Mouse (Mus musculus): ENCODE results near the gene Podxl2. TPM values are rescaled to one million over a fixed set of nuclear protein-coding genes. Genes with fewer than 3 reads are reported as not detected.

Gene Podxl2
- polyA plus RNA-seq, 1 experiment from 2014 or later: 10.7 TPM

GRCm38 (mm10) chr6:88800735-88801134 is 74.1 kb downstream of the Podxl2 start:
- Histone ChIP-seq H3K27ac (ENCODE audit: low read depth, low read length) (no peak overlapping the region), H3K4me3 (ENCODE audit: low read depth, low read length) (no peak overlapping the region), H3K9me3 (ENCODE audit: control insufficient read depth, low read length) (no peaks in the 10 kb centered on the region), H3K4me1 (replicated peaks; ENCODE audit: control insufficient read depth, insufficient read depth, low read length) (peaks cover 26% of the 10 kb centered on the region), H3K4me2 (no peak overlapping the region), H3K36me3 (ENCODE audit: control insufficient read depth, insufficient read depth, low read length) (no peaks in the 10 kb centered on the region), H3K9ac (ENCODE audit: low read depth, low read length) (no peak overlapping the region), H3K27me3 (replicated peaks; ENCODE audit: control insufficient read depth, insufficient read depth, low read length) (no peaks in the 10 kb centered on the region)
- WGBS: 34% methylated on average over 3 of the region's 3 CpGs
- DNase-seq (ENCODE audit: low spot score) (no peak), ATAC-seq (replicated peaks; ENCODE audit: low FRiP score) (no peak)

DNA sequence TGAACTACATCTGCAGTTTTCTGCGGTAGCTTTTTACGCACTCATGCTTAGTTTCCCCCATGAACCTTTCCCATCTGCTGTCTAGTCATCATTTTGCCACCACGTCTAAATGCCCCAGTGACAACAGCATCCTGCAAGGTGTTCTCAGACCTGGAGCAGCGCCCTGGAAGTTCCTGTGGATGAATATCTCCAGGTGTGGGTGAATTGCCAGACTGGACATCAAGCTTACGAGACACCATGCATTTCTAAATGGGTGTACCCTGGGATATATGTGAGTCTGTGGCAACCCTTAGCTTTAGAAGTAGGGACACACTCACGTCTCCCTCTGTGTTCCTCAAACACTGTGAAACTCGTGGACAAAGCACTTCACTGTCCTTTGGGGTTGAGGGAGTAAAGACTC is 74.7 kb downstream of the Podxl2 start:
- Histone ChIP-seq H3K4me2 (no peak overlapping the region), H3K9ac (ENCODE audit: low read depth, low read length) (no peak overlapping the region), H3K4me1 (replicated peaks; ENCODE audit: control insufficient read depth, insufficient read depth, low read length) (peaks cover 26% of the 10 kb centered on the region), H3K4me3 (ENCODE audit: low read depth, low read length) (no peak overlapping the region), H3K27ac (ENCODE audit: low read depth, low read length) (no peak overlapping the region), H3K36me3 (ENCODE audit: control insufficient read depth, insufficient read depth, low read length) (no peaks in the 10 kb centered on the region), H3K9me3 (ENCODE audit: control insufficient read depth, low read length) (no peaks in the 10 kb centered on the region), H3K27me3 (replicated peaks; ENCODE audit: control insufficient read depth, insufficient read depth, low read length) (no peaks in the 10 kb centered on the region)
- WGBS: 72% methylated on average over 7 of the region's 7 CpGs
- ATAC-seq (replicated peaks; ENCODE audit: low FRiP score) (no peak), DNase-seq (ENCODE audit: low spot score) (no peak)

GRCm38 (mm10) chr6:88794561-88794971 is 80.3 kb downstream of the Podxl2 start:
- Histone ChIP-seq H3K36me3 (ENCODE audit: control insufficient read depth, insufficient read depth, low read length) (no peaks in the 10 kb centered on the region), H3K27me3 (replicated peaks; ENCODE audit: control insufficient read depth, insufficient read depth, low read length) (no peaks in the 10 kb centered on the region; the same call in 1 of the 2 replicates), H3K9me3 (ENCODE audit: control insufficient read depth, low read length) (no peaks in the 10 kb centered on the region), H3K9ac (ENCODE audit: low read depth, low read length) (no peak overlapping the region), H3K4me1 (replicated peaks; ENCODE audit: control insufficient read depth, insufficient read depth, low read length) (peaks cover 5% of the 10 kb centered on the region), H3K27ac (ENCODE audit: low read depth, low read length) (no peak overlapping the region), H3K4me3 (ENCODE audit: low read depth, low read length) (no peak overlapping the region), H3K4me2 (no peak overlapping the region)
- DNase-seq (ENCODE audit: low spot score) (no peak), ATAC-seq (replicated peaks; ENCODE audit: low FRiP score) (no peak)
- 76% methylated on average over 14 of the region's 14 CpGs for WGBS

DNA sequence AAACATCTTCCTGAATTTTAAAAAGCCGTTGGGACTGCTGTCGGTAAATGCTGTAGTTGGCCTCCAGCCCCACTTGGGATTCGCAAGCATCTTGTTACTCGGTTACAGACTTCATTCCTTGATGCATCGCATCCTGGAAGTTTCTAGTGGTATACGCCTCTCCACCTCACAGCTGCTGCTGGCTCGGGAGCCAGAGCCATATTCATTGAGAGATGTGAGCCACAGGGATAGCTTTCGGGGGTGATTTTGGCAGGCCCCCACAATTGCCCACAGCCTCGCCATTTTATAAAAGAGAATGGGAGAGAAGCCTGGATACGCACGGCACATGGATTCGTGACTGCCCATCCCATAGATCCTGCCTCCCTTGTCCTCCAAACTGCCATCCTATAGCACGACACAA is 81.0 kb downstream of the Podxl2 start:
- H3K9ac ChIP-seq (ENCODE audit: low read depth, low read length): no peak overlapping the region
- no peak for DNase-seq (ENCODE audit: low spot score)
- 86% methylated on average over 13 of the region's 13 CpGs for WGBS
- ATAC-seq (replicated peaks; ENCODE audit: low FRiP score): no peak
- H3K9me3 ChIP-seq (ENCODE audit: control insufficient read depth, low read length): no peaks in the 10 kb centered on the region
- no peak overlapping the region for H3K4me2 ChIP-seq
- peaks cover 5% of the 10 kb centered on the region for H3K4me1 ChIP-seq (replicated peaks; ENCODE audit: control insufficient read depth, insufficient read depth, low read length)
- H3K4me3 ChIP-seq (ENCODE audit: low read depth, low read length): no peak overlapping the region
- H3K27ac ChIP-seq (ENCODE audit: low read depth, low read length): no peak overlapping the region
- H3K36me3 ChIP-seq (ENCODE audit: control insufficient read depth, insufficient read depth, low read length): no peaks in the 10 kb centered on the region
- H3K27me3 ChIP-seq (replicated peaks; ENCODE audit: control insufficient read depth, insufficient read depth, low read length): no peaks in the 10 kb centered on the region; the same call in 1 of the 2 replicates

DNA sequence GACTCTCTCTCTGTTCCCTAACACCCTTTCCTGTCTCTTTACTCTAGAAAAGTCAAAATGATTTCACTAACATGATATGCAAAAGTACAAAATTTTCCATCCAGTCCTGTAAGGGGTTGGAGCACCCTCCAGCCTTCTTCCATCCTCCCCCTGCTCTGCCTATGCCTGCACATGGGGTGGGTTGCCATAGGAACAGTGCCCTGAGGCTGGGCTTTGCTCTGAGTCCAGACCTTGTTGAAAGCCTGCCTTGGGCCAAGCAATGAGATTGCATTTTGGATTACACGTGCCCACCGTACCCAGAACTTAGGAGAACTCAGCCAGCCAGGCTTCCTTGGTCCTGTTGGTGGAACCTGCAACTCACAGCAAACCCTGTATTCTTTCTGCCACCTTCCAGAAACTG is 81.6 kb downstream of the Podxl2 start:
- ATAC-seq (replicated peaks; ENCODE audit: low FRiP score) (no peak), DNase-seq (ENCODE audit: low spot score) (no peak)
- Histone ChIP-seq H3K4me1 (replicated peaks; ENCODE audit: control insufficient read depth, insufficient read depth, low read length) (peaks cover 5% of the 10 kb centered on the region), H3K27ac (ENCODE audit: low read depth, low read length) (no peak overlapping the region), H3K36me3 (ENCODE audit: control insufficient read depth, insufficient read depth, low read length) (no peaks in the 10 kb centered on the region), H3K9me3 (ENCODE audit: control insufficient read depth, low read length) (no peaks in the 10 kb centered on the region), H3K9ac (ENCODE audit: low read depth, low read length) (no peak overlapping the region), H3K4me3 (ENCODE audit: low read depth, low read length) (no peak overlapping the region), H3K27me3 (replicated peaks; ENCODE audit: control insufficient read depth, insufficient read depth, low read length) (no peaks in the 10 kb centered on the region; the same call in 1 of the 2 replicates), H3K4me2 (no peak overlapping the region)
- WGBS: 73% methylated on average over 2 of the region's 2 CpGs

Other genes with a start within 250 kb of the Podxl2 start
- 0.12 and 0.52 TPM in 2 replicates for gene Kbtbd12, start 237.1 kb downstream of the Podxl2 start, polyA plus RNA-seq (2014; fragmentation: Nextera tagmentation; extraction: Ambion mirVana)
- 17.3 and 22.2 TPM in 2 replicates for gene Mgll, start 150.6 kb downstream of the Podxl2 start, polyA plus RNA-seq (2014; fragmentation: Nextera tagmentation; extraction: Ambion mirVana)
- gene Abtb1, start 33.1 kb downstream of the Podxl2 start, polyA plus RNA-seq (2014; fragmentation: Nextera tagmentation; extraction: Ambion mirVana): 24.9 and 26.7 TPM in 2 replicates
- 254 and 284 TPM in 2 replicates for gene Mcm2, start 23.7 kb upstream of the Podxl2 start, polyA plus RNA-seq (2014; fragmentation: Nextera tagmentation; extraction: Ambion mirVana)
- gene Tpra1, start 27.2 kb upstream of the Podxl2 start, polyA plus RNA-seq (2014; fragmentation: Nextera tagmentation; extraction: Ambion mirVana): 55.1 and 56.7 TPM in 2 replicates